Mouse (Mus musculus) heart, adult 2 months (tissue): ENCODE results near the gene Znrf3.

Experiments
- CTCF ChIP-seq: fragments of 200-600 bp; IDR thresholded peaks from 2 replicates; pipeline ENCODE4 v1.8.1; 2022; ENCODE audit warnings: antibody characterized with exemption, mild to moderate bottlenecking, moderate library complexity
- EP300 ChIP-seq: fragments of 200-500 bp; IDR thresholded peaks from 2 replicates; pipeline ENCODE4 v1.6.1; 2011; ENCODE audit warnings: low read depth, low read length, control low read depth; ENCODE audit not compliant: insufficient read depth
- POLR2A ChIP-seq: fragments of 200-500 bp; IDR thresholded peaks from 2 replicates; pipeline ENCODE4 v1.6.1; 2011; ENCODE audit warnings: mild to moderate bottlenecking, low read depth, low read length, control low read depth; ENCODE audit not compliant: insufficient read depth

- TF ChIP-seq EP300 (no peak), CTCF (no peak), POLR2A (no peak)
These were observed 163.7 kb downstream of the Znrf3 start for GRCm38 (mm10) chr11:5280932-5281331.
